ENCODE assay signal across 24 mouse cellular contexts in genomic region chr11:30765076-30765475, GRCm38 (mm10).
"Had no signal": no experiment of that assay in that cellular context is flagged by ENCODE, and none has a peak within 500 bp of the region (broad histone marks: within the 10 kb centered on the region; RNA-seq: fewer than 3 reads in every experiment).

No protein-coding gene starts in this region.

- H3K27me3 ChIP-seq: heart, embryonic 13.5 days; heart, embryonic 15.5 days; hindbrain, embryonic 13.5 days; hindbrain, embryonic 15.5 days; kidney, embryonic 15.5 days; limb, embryonic 13.5 days; limb, embryonic 15.5 days had no signal

- H3K4me3 ChIP-seq: heart, adult 2 months; heart, embryonic 13.5 days; heart, embryonic 15.5 days; hindbrain, embryonic 13.5 days; hindbrain, embryonic 15.5 days; kidney, embryonic 15.5 days; limb, embryonic 13.5 days; limb, embryonic 15.5 days; liver, embryonic 12.5 days had no signal

- H3K27ac ChIP-seq: heart, adult 2 months; heart, embryonic 13.5 days; heart, embryonic 15.5 days; hindbrain, embryonic 13.5 days; hindbrain, embryonic 15.5 days; hindbrain, postnatal 0 days; kidney, embryonic 15.5 days; kidney, postnatal 0 days; limb, embryonic 13.5 days; limb, embryonic 15.5 days; liver, embryonic 12.5 days; liver, embryonic 14.5 days had no signal

- DNase-seq: gastrocnemius, postnatal 14 days; gastrocnemius, postnatal 36 days; heart, adult 11 months; heart, adult 2 months; heart, postnatal 14 days; heart, postnatal 36 days; kidney, adult 11 months; kidney, adult 2 months; kidney, adult 9 months; kidney, postnatal 14 days; kidney, postnatal 36 days; layer of hippocampus, adult 9-11 months; layer of hippocampus, postnatal 36 days had no signal

- H3K4me1 ChIP-seq: heart, embryonic 13.5 days; heart, embryonic 15.5 days; hindbrain, embryonic 13.5 days; hindbrain, embryonic 15.5 days; kidney, embryonic 15.5 days; limb, embryonic 13.5 days; limb, embryonic 15.5 days had no signal
